Mouse (Mus musculus) embryonic fibroblast, embryonic 13.5 days (primary cell): Measurements from ENCODE around the gene Spaar.

Experiments
- CTCF ChIP-seq: IDR thresholded peaks from 2 replicates; pipeline ENCODE4 v1.5.1; 2011; ENCODE audit warnings: mild to moderate bottlenecking, control low read depth, low read length, moderate library complexity, borderline replicate concordance; ENCODE audit not compliant: insufficient read depth
- POLR2A ChIP-seq: IDR thresholded peaks from 2 replicates; pipeline ENCODE4 v1.6.1; 2011; ENCODE audit warnings: low read depth, mild to moderate bottlenecking, control low read depth, low read length, moderate library complexity

DNA sequence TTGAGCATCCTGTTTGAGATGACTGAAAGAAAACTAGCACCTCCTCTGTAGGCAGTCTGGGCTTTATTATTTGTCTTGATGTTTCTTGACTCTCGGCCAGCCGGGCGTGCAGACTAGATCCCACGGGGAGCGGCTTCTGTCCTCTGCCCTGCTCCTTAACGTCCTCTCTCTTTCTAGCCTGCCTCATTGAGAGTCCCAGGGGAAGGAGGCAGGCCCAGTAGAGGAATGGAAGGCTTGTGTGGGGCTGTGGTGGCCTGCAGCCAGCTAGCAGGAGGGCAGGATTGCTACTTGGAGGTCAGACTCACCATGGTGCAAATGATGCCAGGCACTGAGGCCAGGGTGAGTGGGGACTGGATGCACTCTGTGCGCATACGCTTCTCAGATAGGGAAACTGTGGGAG is 26.0 kb upstream of the Spaar start:
- no peak for TF ChIP-seq POLR2A
- TF ChIP-seq CTCF = no peak
